Mouse (Mus musculus): ENCODE measurements around the gene Aqp1.

GRCm38 (mm10) chr6:55384356-55384951 lies 48.2 kb downstream of the Aqp1 start:
- TF ChIP-seq CTCF (IDR thresholded peaks at IDR 0.05; ENCODE audit: extremely low read depth, insufficient read length, insufficient replicate concordance, low read depth, low read length) (no peak), POLR2A (IDR thresholded peaks at IDR 0.05; ENCODE audit: low read depth, low read length) (no peak)
